Mouse (Mus musculus) adrenal gland, postnatal 10 days (tissue): ENCODE results near the gene Scaper. TPM values are rescaled to one million over a fixed set of nuclear protein-coding genes. Genes with fewer than 3 reads are reported as not detected.

Experiments used
- DNase-seq: peaks from one replicate; pipeline ENCODE4 v3.0.0; 2021; ENCODE audit warnings: mixed read lengths
- total RNA-seq, 2 experiments: library from RNA; stranded (reverse); gene quantifications; 2 replicates each; pipeline ENCODE4 v1.2.3; 2021

Gene Scaper
- total RNA-seq, 2 experiments from 2014 or later: 11.2 to 15.0 TPM

- no peak for DNase-seq
Measured at GRCm38 (mm10) chr9:55540391-55540770, 397.5 kb downstream of the Scaper start.

GRCm38 (mm10) chr9:55539661-55540390 is 398.1 kb downstream of the Scaper start:
- DNase-seq: no peak

- DNase-seq: no peak
Measured at GRCm38 (mm10) chr9:55539006-55539405, 398.9 kb downstream of the Scaper start.

- peak; percentile 43 for DNase-seq
Measured at GRCm38 (mm10) chr9:55538377-55538776, 399.5 kb downstream of the Scaper start, which contains the start of gene Isl2. Isl2 (plus strand) TSS chr9:55538672.

GRCm38 (mm10) chr9:55535907-55536306 is 402.0 kb downstream of the Scaper start:
- DNase-seq: peak; percentile 78

GRCm38 (mm10) chr9:55525716-55526115 is 412.2 kb downstream of the Scaper start:
- no peak for DNase-seq

- DNase-seq: peak; percentile 97
Measured at GRCm38 (mm10) chr9:55512027-55512543, 425.8 kb downstream of the Scaper start, which contains the start of gene Etfa. Etfa (minus strand) TSS chr9:55512243.

GRCm38 (mm10) chr9:55511521-55511993 is 426.4 kb downstream of the Scaper start:
- DNase-seq: peak; percentile 80

- peak; percentile 44 for DNase-seq
Measured at GRCm38 (mm10) chr9:55510651-55511235, 427.2 kb downstream of the Scaper start.

- DNase-seq: no peak
Measured at GRCm38 (mm10) chr9:55509731-55510130, 428.2 kb downstream of the Scaper start.

- DNase-seq: no peak
Measured at GRCm38 (mm10) chr9:55508701-55509100, 429.2 kb downstream of the Scaper start.

GRCm38 (mm10) chr9:55507922-55508321 is 430.0 kb downstream of the Scaper start:
- DNase-seq: peak; percentile 21

Other genes with a start within 250 kb of the Scaper start
- gene 4930563M21Rik, start 72.4 kb upstream of the Scaper start, total RNA-seq: not detected
- 10 to 100 TPM; 40.1 to 41.2 TPM for gene Rcn2, start 103.7 kb upstream of the Scaper start, total RNA-seq
- 1 to 10 TPM; 3.6 to 4.9 TPM for gene Pstpip1, start 151.8 kb upstream of the Scaper start, total RNA-seq
- 100 to 1,000 TPM; 126 to 152 TPM for gene Tspan3, start 227.4 kb upstream of the Scaper start, total RNA-seq